Mouse (Mus musculus): Measurements from ENCODE around the gene Rpa1. TPM values are rescaled to one million over a fixed set of nuclear protein-coding genes. Genes with fewer than 3 reads are reported as not detected.
A peak's percentile ranks its signal among the peaks of the same experiment; 100 is the strongest.

Gene Rpa1
- total and polyA plus RNA-seq, 3 experiments = 230 to 357 (median 287) TPM

GRCm38 (mm10) chr11:75346556-75347187 is 1.5 kb downstream of the Rpa1 start:
- H3K4me3 ChIP-seq (replicated peaks in 1 of 3; ENCODE audit: low read depth in 2 of 3, low read length in 2 of 3, poor library complexity in 1 of 3) = peak overlapping the region; percentile 28 to 67 (median 44)
- H3K36me3 ChIP-seq (replicated peaks in 1 of 2; ENCODE audit: control insufficient read depth in 1 of 2, insufficient read depth in 1 of 2, low read length in 1 of 2) = peaks cover 3 to 24% of the 10 kb centered on the region in 2 experiments
- DNase-seq (ENCODE audit: extremely low read depth) = peak; percentile 27
- H3K9me3 ChIP-seq (replicated peaks; ENCODE audit: low read length) = no peaks in the 10 kb centered on the region
- dilution Hi-C loops (cut with MboI; ENCODE audit: extremely low pct_ligation_motif_present, extremely low pct_unique_long_range_greater_than_20kb, low sequenced_read_pairs) (no loop called here), in situ Hi-C loops (cut with MboI; ENCODE audit: low pct_ligation_motif_present, low pct_unique_long_range_greater_than_20kb, low sequenced_read_pairs) (no loop called here)
- H3K79me2 ChIP-seq (replicated peaks; ENCODE audit: control insufficient read depth, extremely low read depth, insufficient read depth, poor library complexity, severe bottlenecking) = peaks cover 73% of the 10 kb centered on the region
- peak overlapping the region; percentile 79 for H3K9ac ChIP-seq (ENCODE audit: insufficient read depth, low read depth)
- TF ChIP-seq PAX5 (IDR thresholded peaks at IDR 0.05; ENCODE audit: low read length) (no peak), MXI1 (IDR thresholded peaks at IDR 0.05; ENCODE audit: low read depth, low read length) (0 out of 2 replicates have a peak, but pooled peaks have one; percentile 30), BHLHE40 (IDR thresholded peaks at IDR 0.05; ENCODE audit: low read depth, low read length) (no peak), MYC (IDR thresholded peaks at IDR 0.05; ENCODE audit: low read depth, low read length) (0 out of 2 replicates have a peak, but pooled peaks have one; percentile 52), ELF1 (IDR thresholded peaks at IDR 0.05; ENCODE audit: low read depth, low read length) (peak; percentile 42; the same call in 1 of the 2 replicates), TBP (conservative IDR thresholded peaks at IDR 0.05; ENCODE audit: low read depth, low read length) (peak; percentile 96), ZNF384 (IDR thresholded peaks at IDR 0.05; ENCODE audit: low read depth, low read length) (0 out of 2 replicates have a peak, but pooled peaks have one; percentile 25), CTCF (conservative IDR thresholded peaks at IDR 0.05 in 1 of 2, IDR thresholded peaks at IDR 0.05 in 1 of 2; ENCODE audit: low read depth in 2 of 2, low read length in 2 of 2) (peak in 1 of 2 experiments; percentile 10; a peak in 1 of 4 replicates), SMC3 (IDR thresholded peaks at IDR 0.05; ENCODE audit: low read depth, low read length) (no peak)
- H3K4me2 ChIP-seq (ENCODE audit: insufficient read depth, low read depth, poor library complexity, severe bottlenecking) = peak overlapping the region; percentile 97
- H3K4me1 ChIP-seq (ENCODE audit: control insufficient read depth in 1 of 2, insufficient read depth in 2 of 2) = peaks cover 21 to 66% of the 10 kb centered on the region in 2 experiments
- H3K27me3 ChIP-seq (replicated peaks) = no peaks in the 10 kb centered on the region
- no peak overlapping the region for H3K27ac ChIP-seq (ENCODE audit: insufficient read depth, low read depth)

DNA sequence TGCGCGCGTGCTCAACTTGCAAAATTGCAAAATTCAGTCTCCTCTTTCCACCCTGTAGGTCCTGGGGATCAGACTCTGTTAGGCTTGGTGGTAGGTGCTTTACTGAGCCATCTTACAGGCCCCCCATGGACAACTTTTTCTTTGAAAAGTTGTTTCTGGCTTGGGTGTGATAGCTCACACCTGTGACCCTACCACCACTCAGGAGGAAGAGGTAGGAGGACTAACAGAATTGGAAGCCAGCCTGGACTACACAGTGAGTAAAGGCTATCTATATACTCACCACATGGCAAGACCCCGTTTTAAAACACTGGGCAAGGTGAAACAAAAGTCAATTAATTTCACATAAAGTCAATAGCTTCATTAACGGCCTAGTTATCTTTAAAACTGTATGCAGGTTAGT is 3.4 kb downstream of the Rpa1 start:
- Histone ChIP-seq H3K79me2 (replicated peaks; ENCODE audit: control insufficient read depth, extremely low read depth, insufficient read depth, poor library complexity, severe bottlenecking) (peaks cover 76% of the 10 kb centered on the region), H3K4me3 (replicated peaks in 1 of 3; ENCODE audit: low read depth in 2 of 3, low read length in 2 of 3, poor library complexity in 1 of 3) (no peak overlapping the region), H3K9me3 (replicated peaks; ENCODE audit: low read length) (no peaks in the 10 kb centered on the region), H3K4me2 (ENCODE audit: insufficient read depth, low read depth, poor library complexity, severe bottlenecking) (peak overlapping the region; percentile 72), H3K4me1 (ENCODE audit: control insufficient read depth in 1 of 2, insufficient read depth in 2 of 2) (peaks cover 14 to 50% of the 10 kb centered on the region in 2 experiments), H3K9ac (ENCODE audit: insufficient read depth, low read depth) (no peak overlapping the region; the same call in 1 of the 2 replicates), H3K27me3 (replicated peaks) (no peaks in the 10 kb centered on the region), H3K27ac (ENCODE audit: insufficient read depth, low read depth) (peak overlapping the region; percentile 15), H3K36me3 (replicated peaks in 1 of 2; ENCODE audit: control insufficient read depth in 1 of 2, insufficient read depth in 1 of 2, low read length in 1 of 2) (peaks cover 19 to 38% of the 10 kb centered on the region in 2 experiments)
- DNase-seq (ENCODE audit: extremely low read depth) = no peak
- dilution Hi-C loops (cut with MboI; ENCODE audit: extremely low pct_ligation_motif_present, extremely low pct_unique_long_range_greater_than_20kb, low sequenced_read_pairs) (no loop called here), in situ Hi-C loops (cut with MboI; ENCODE audit: low pct_ligation_motif_present, low pct_unique_long_range_greater_than_20kb, low sequenced_read_pairs) (no loop called here)
- TF ChIP-seq ELF1 (IDR thresholded peaks at IDR 0.05; ENCODE audit: low read depth, low read length) (no peak), ETS1 (conservative IDR thresholded peaks at IDR 0.05; ENCODE audit: low read depth, low read length) (no peak), PAX5 (IDR thresholded peaks at IDR 0.05; ENCODE audit: low read length) (no peak), MAFK (IDR thresholded peaks at IDR 0.05; ENCODE audit: insufficient replicate concordance, low read length) (no peak), TCF12 (IDR thresholded peaks at IDR 0.05; ENCODE audit: low read depth, low read length) (no peak), ZMIZ1 (IDR thresholded peaks at IDR 0.05; ENCODE audit: low read depth, low read length) (no peak), SIN3A (IDR thresholded peaks at IDR 0.05; ENCODE audit: low read length) (no peak), CHD2 (IDR thresholded peaks at IDR 0.05; ENCODE audit: low read length) (no peak), POLR2AphosphoS2 (IDR thresholded peaks at IDR 0.05; ENCODE audit: low read depth, low read length) (no peak), JUND (conservative IDR thresholded peaks at IDR 0.05; ENCODE audit: low read depth, low read length) (no peak), EP300 (IDR thresholded peaks at IDR 0.05; ENCODE audit: low read length) (no peak), MEF2A (IDR thresholded peaks at IDR 0.05; ENCODE audit: borderline replicate concordance, low read depth, low read length) (no peak)
